Mouse (Mus musculus): ENCODE measurements around the gene Shf.
"Not testable (repeated sequence)": the region's sequence is repeated elsewhere in the genome, so short reads cannot be mapped to it uniquely, and the experiment has no call there.

Shf gene

GRCm38 (mm10) chr2:122368995-122369739 lies at the start of gene Shf:
Shf (minus strand) TSS chr2:122369162.
- peak; percentile 68 for DNase-seq (ENCODE audit: low read depth, low spot score)

- no peak for DNase-seq (ENCODE audit: low read depth, low spot score)
These were observed 40.0 kb upstream of the Shf start for GRCm38 (mm10) chr2:122408928-122409327.

- DNase-seq (ENCODE audit: low read depth, low spot score), result no peak
These were observed 38.6 kb upstream of the Shf start for GRCm38 (mm10) chr2:122407607-122408006.

GRCm38 (mm10) chr2:122396150-122396549 lies 27.2 kb upstream of the Shf start:
- no peak for DNase-seq (ENCODE audit: low read depth, low spot score)

GRCm38 (mm10) chr2:122387135-122387534 lies 18.2 kb upstream of the Shf start:
- DNase-seq (ENCODE audit: low read depth, low spot score), result not testable (repeated sequence)

GRCm38 (mm10) chr2:122385095-122385494 lies 16.1 kb upstream of the Shf start:
- no peak for DNase-seq (ENCODE audit: low read depth, low spot score)

- DNase-seq (ENCODE audit: low read depth, low spot score), result no peak
These were observed 13.2 kb upstream of the Shf start for GRCm38 (mm10) chr2:122382121-122382520.

GRCm38 (mm10) chr2:122381329-122382103 lies 12.6 kb upstream of the Shf start:
- DNase-seq (ENCODE audit: low read depth, low spot score), result no peak

GRCm38 (mm10) chr2:122380768-122381311 lies 11.9 kb upstream of the Shf start:
- no peak for DNase-seq (ENCODE audit: low read depth, low spot score)

GRCm38 (mm10) chr2:122379292-122379650 lies 10.3 kb upstream of the Shf start:
- DNase-seq (ENCODE audit: low read depth, low spot score), result no peak

GRCm38 (mm10) chr2:122378421-122379291 lies 9.7 kb upstream of the Shf start:
- no peak for DNase-seq (ENCODE audit: low read depth, low spot score)

- no peak for DNase-seq (ENCODE audit: low read depth, low spot score)
These were observed 8.8 kb upstream of the Shf start for GRCm38 (mm10) chr2:122377751-122378246.

- DNase-seq (ENCODE audit: low read depth, low spot score), result peak; percentile 94
These were observed 8.3 kb upstream of the Shf start for GRCm38 (mm10) chr2:122377215-122377674.

GRCm38 (mm10) chr2:122376041-122376561 lies 7.1 kb upstream of the Shf start:
- DNase-seq (ENCODE audit: low read depth, low spot score), result no peak

GRCm38 (mm10) chr2:122375391-122375991 lies 6.5 kb upstream of the Shf start:
- peak; percentile 99 for DNase-seq (ENCODE audit: low read depth, low spot score)

GRCm38 (mm10) chr2:122374666-122375331 lies 5.8 kb upstream of the Shf start:
- DNase-seq (ENCODE audit: low read depth, low spot score), result no peak

- DNase-seq (ENCODE audit: low read depth, low spot score), result no peak
These were observed 5.0 kb upstream of the Shf start for GRCm38 (mm10) chr2:122374012-122374411.

- DNase-seq (ENCODE audit: low read depth, low spot score), result no peak
These were observed 3.6 kb upstream of the Shf start for GRCm38 (mm10) chr2:122372541-122372940.

GRCm38 (mm10) chr2:122372067-122372466 lies 3.1 kb upstream of the Shf start:
- DNase-seq (ENCODE audit: low read depth, low spot score), result no peak

- no peak for DNase-seq (ENCODE audit: low read depth, low spot score)
These were observed 1.3 kb upstream of the Shf start for GRCm38 (mm10) chr2:122370101-122370750.

Data from retina, adult 2 months (tissue).